Mouse (Mus musculus) intestine, embryonic 14.5 days (tissue): ENCODE data around the gene Kcnj14. TPM values are rescaled to one million over a fixed set of nuclear protein-coding genes. Genes with fewer than 3 reads are reported as not detected.

Experiments used
- ATAC-seq: fragments of 200-750 bp; cut with Nextera tagmentation; replicated peaks from 2 replicates; pipeline ENCODE4 v1.8.0; 2017; ENCODE audit warnings: low read depth, moderate number of reproducible peaks, moderate TSS enrichment, moderate library complexity; ENCODE audit not compliant: low FRiP score, low TSS enrichment
- DNase-seq: peaks from one replicate; pipeline ENCODE4 v3.0.0-alpha.2; 2018; ENCODE audit warnings: low spot score
- H3K27ac ChIP-seq: fragments of 300-500 bp; sonication (generic); 2 replicates; pipeline ENCODE4 v1.5.1; 2014; ENCODE audit warnings: low read depth, mild to moderate bottlenecking, control low read depth
- H3K27me3 ChIP-seq: fragments of 300-500 bp; sonication (generic); replicated peaks from 2 replicates; pipeline ENCODE4 v1.6.1; 2014; ENCODE audit warnings: low read length, control low read depth; ENCODE audit not compliant: control insufficient read depth, insufficient read depth
- H3K36me3 ChIP-seq: fragments of 300-500 bp; sonication (generic); 2 replicates; pipeline ENCODE4 v1.6.1; 2014; ENCODE audit warnings: low read length, control low read depth; ENCODE audit not compliant: control insufficient read depth, insufficient read depth
- H3K4me1 ChIP-seq: fragments of 300-500 bp; sonication (generic); replicated peaks from 2 replicates; pipeline ENCODE4 v1.6.1; 2014; ENCODE audit warnings: low read length, control low read depth, mixed read lengths; ENCODE audit not compliant: control insufficient read depth, insufficient read depth
- H3K4me2 ChIP-seq: fragments of 300-500 bp; sonication (generic); 2 replicates; pipeline ENCODE4 v1.6.1; 2014; ENCODE audit warnings: low read length
- H3K4me3 ChIP-seq: fragments of 300-500 bp; sonication (generic); 2 replicates; pipeline ENCODE4 v1.5.1; 2014; ENCODE audit warnings: low read depth, low read length, control low read depth, mixed read lengths
- H3K9ac ChIP-seq: fragments of 300-500 bp; sonication (generic); 2 replicates; pipeline ENCODE4 v1.6.1; 2014; ENCODE audit warnings: mild to moderate bottlenecking, low read length
- H3K9me3 ChIP-seq: fragments of 300-500 bp; sonication (generic); 2 replicates; pipeline ENCODE4 v1.6.1; 2016; ENCODE audit warnings: low read length, control low read depth; ENCODE audit not compliant: control insufficient read depth
- WGBS: fragments of 180-500 bp; shearing (Covaris S2); extraction: QIAGEN DNeasy Blood & Tissue Kit; methylation state at CpG from one replicate; pipeline ENCODE4 v1.1.7; 2014; 5-methylcytosine and 5-hydroxymethylcytosine counted together
- polyA plus RNA-seq: library from polyadenylated mRNA; unstranded; fragments of >200 nt; fragmentation: Nextera tagmentation; extraction: Ambion mirVana; gene quantifications from 2 replicates; pipeline ENCODE4 v1.2.1, GENCODE M21; 2014

Kcnj14 gene
- polyA plus RNA-seq, 1 experiment from 2014 or later = 1.5 TPM

DNA sequence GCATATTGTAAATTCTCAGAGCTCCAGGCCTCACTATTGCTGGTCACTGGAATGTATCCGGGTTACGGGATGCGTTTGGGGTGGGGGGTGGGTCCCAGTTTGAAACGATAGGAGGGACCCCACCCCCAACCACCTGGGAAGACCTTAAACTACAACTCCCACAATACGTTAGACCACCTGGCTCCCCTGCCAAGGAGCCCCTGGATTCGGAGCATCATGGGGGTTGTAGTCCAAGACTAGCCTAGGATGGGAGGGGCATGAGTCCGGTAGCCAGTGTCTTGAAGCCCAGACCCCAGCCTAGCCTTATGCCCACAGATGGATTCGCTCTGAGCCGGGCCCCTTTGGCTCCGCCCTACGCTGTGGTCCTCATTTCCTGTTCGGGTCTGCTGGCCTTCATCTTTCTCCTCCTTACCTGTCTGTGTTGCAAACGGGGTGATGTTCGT lies 38.4 kb downstream of the Kcnj14 start:
- Histone ChIP-seq H3K4me1 (peaks cover 16% of the 10 kb centered on the region; the same call in 1 of the 2 replicates), H3K4me2 (peak overlapping the region; percentile 62), H3K27ac (no peak overlapping the region), H3K27me3 (0 out of 2 replicates have a peak, but pooled peaks cover 2% of the 10 kb centered on the region), H3K36me3 (peaks cover 26% of the 10 kb centered on the region), H3K4me3 (peak overlapping the region; percentile 48), H3K9ac (no peak overlapping the region), H3K9me3 (no peaks in the 10 kb centered on the region)
- peak; percentile 77 for DNase-seq
- WGBS = under 1% methylated on average over 14 of the region's 14 CpGs
- peak; percentile 58 for ATAC-seq

- Histone ChIP-seq H3K4me2 (peak overlapping the region; percentile 62), H3K27ac (no peak overlapping the region; the same call in 1 of the 2 replicates), H3K4me1 (peaks cover 16% of the 10 kb centered on the region; the same call in 1 of the 2 replicates), H3K4me3 (peak overlapping the region; percentile 48), H3K36me3 (peaks cover 23% of the 10 kb centered on the region), H3K9ac (peak overlapping the region; percentile 34), H3K9me3 (no peaks in the 10 kb centered on the region), H3K27me3 (0 out of 2 replicates have a peak, but pooled peaks cover 3% of the 10 kb centered on the region)
- peak; percentile 74 for DNase-seq
- ATAC-seq = peak; percentile 30
- WGBS = 0% methylated on average over 38 of the region's 42 CpGs
Measured at GRCm38 (mm10) chr7:45785388-45786135, 39.0 kb downstream of the Kcnj14 start.

- H3K36me3 ChIP-seq = peaks cover 21% of the 10 kb centered on the region
- peak within 1 kb of the TSS; percentile 51 for H3K9ac ChIP-seq
- WGBS = 23% methylated on average over 20 of the region's 20 CpGs
- H3K4me1 ChIP-seq = peaks cover 16% of the 10 kb centered on the region; the same call in 1 of the 2 replicates
- no peaks in the 10 kb centered on the region for H3K9me3 ChIP-seq
- H3K4me2 ChIP-seq = peak within 1 kb of the TSS; percentile 76
- peak; percentile 87 for DNase-seq
- H3K4me3 ChIP-seq = peak within 1 kb of the TSS; percentile 59
- H3K27ac ChIP-seq = no peak within 1 kb of the TSS; the same call in 1 of the 2 replicates
- 0 out of 2 replicates have a peak, but pooled peaks cover 3% of the 10 kb centered on the region for H3K27me3 ChIP-seq
- ATAC-seq = peak; percentile 47; the same call in 1 of the 2 replicates
Measured at GRCm38 (mm10) chr7:45784524-45785372, 39.8 kb downstream of the Kcnj14 start, which contains the start of gene Sult2b1. Sult2b1 (minus strand) TSS chr7:45784669.

GRCm38 (mm10) chr7:45783511-45784091 lies 41.0 kb downstream of the Kcnj14 start, which contains the start of gene Lmtk3:
Lmtk3 (plus strand) TSS chr7:45783738.
- Histone ChIP-seq H3K27me3 (peaks cover 6% of the 10 kb centered on the region; the same call in 1 of the 2 replicates), H3K27ac (no peak within 1 kb of the TSS), H3K9ac (peak within 1 kb of the TSS; percentile 51), H3K4me1 (peaks cover 16% of the 10 kb centered on the region; the same call in 1 of the 2 replicates), H3K4me3 (peak within 1 kb of the TSS; percentile 59), H3K4me2 (peak within 1 kb of the TSS; percentile 76), H3K9me3 (no peaks in the 10 kb centered on the region), H3K36me3 (peaks cover 10% of the 10 kb centered on the region)
- under 1% methylated on average over 38 of the region's 38 CpGs for whole genome bisulfite sequencing
- ATAC-seq (peak; percentile 41), DNase-seq (peak; percentile 89)

DNA sequence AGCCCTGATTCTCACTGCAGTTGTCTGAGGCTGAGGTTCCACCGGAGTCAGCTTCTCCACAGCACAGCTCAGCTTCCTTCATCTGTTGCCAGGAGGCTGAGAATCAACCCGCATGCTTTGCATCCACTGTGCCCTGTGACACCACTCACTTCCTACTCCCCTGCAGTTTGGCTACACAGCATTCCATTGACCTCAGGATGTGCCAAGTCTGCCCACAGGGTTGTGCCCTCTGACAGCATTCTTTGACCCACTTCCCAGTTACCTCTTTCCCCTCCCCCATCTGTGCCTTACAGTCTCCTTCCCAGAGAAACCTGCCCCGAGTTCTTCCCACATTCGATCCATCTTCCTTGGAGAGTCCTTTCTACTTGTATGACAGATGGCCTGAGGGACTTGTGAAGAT lies 42.3 kb downstream of the Kcnj14 start:
- Histone ChIP-seq H3K9ac (no peak overlapping the region), H3K27me3 (peaks cover 6% of the 10 kb centered on the region; the same call in 1 of the 2 replicates), H3K36me3 (no peaks in the 10 kb centered on the region), H3K4me2 (no peak overlapping the region), H3K4me1 (peaks cover 16% of the 10 kb centered on the region; the same call in 1 of the 2 replicates), H3K9me3 (no peaks in the 10 kb centered on the region), H3K27ac (no peak overlapping the region), H3K4me3 (no peak overlapping the region)
- DNase-seq = no peak
- 74% methylated on average over 4 of the region's 4 CpGs for WGBS
- no peak for ATAC-seq

DNA sequence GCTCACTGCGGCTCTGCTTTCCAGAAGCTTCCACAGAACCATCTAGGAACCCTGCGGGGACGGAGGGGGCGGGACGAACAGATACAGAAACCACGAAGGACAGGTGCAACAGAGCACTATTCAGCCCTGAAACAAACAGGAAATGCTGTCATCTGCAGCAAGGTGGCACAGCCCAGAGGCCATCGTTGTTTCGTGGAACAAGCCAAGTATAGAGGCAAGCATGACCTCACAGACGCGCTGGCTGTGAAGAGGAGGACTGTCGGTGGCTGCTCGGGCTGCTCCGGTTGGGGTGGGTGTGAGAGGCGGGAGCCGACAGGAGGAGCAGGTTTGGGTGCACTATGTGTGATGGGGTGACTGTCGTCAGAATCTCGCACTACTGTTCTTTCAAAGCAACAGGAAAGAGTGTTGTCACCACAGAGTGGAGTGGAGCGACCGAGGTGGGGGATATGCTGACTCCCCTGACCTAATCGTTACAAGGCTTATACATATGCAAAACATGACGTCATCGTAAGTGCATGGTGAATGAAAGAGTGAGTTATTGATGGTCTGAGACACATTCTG lies 45.4 kb downstream of the Kcnj14 start:
- Histone ChIP-seq H3K9ac (no peak overlapping the region), H3K36me3 (no peaks in the 10 kb centered on the region), H3K4me2 (peak overlapping the region; percentile 34), H3K27ac (no peak overlapping the region), H3K27me3 (peaks cover 6% of the 10 kb centered on the region; the same call in 1 of the 2 replicates), H3K9me3 (no peaks in the 10 kb centered on the region), H3K4me3 (no peak overlapping the region), H3K4me1 (peaks cover 4% of the 10 kb centered on the region; the same call in 1 of the 2 replicates)
- ATAC-seq (no peak), DNase-seq (peak; percentile 61)
- WGBS = 23% methylated on average over 22 of the region's 22 CpGs

- 73% methylated on average over 7 of the region's 7 CpGs for WGBS
- no peaks in the 10 kb centered on the region for H3K36me3 ChIP-seq
- ATAC-seq (no peak), DNase-seq (no peak)
- no peaks in the 10 kb centered on the region for H3K4me1 ChIP-seq
- no peak overlapping the region for H3K9ac ChIP-seq
- H3K27me3 ChIP-seq = peaks cover 3% of the 10 kb centered on the region; the same call in 1 of the 2 replicates
- H3K9me3 ChIP-seq = no peaks in the 10 kb centered on the region
- H3K4me2 ChIP-seq = no peak overlapping the region
- no peak overlapping the region for H3K27ac ChIP-seq
- H3K4me3 ChIP-seq = no peak overlapping the region
Measured at GRCm38 (mm10) chr7:45775237-45775636, 49.3 kb downstream of the Kcnj14 start.
